Mouse (Mus musculus) midbrain, embryonic 12.5 days (tissue): ENCODE measurements around the gene Cyp2d22. TPM values are rescaled to one million over a fixed set of nuclear protein-coding genes. Genes with fewer than 3 reads are reported as not detected.
A peak's percentile ranks its signal among the peaks of the same experiment; 100 is the strongest.

Experiments used
- ATAC-seq: fragments of 200-750 bp; cut with Nextera tagmentation; 2 replicates; pipeline ENCODE4 v1.8.0; 2017; ENCODE audit warnings: low read depth, moderate TSS enrichment, moderate library complexity; ENCODE audit not compliant: low FRiP score
- H3K27ac ChIP-seq: fragments of 300-500 bp; sonication (generic); replicated peaks from 2 replicates; pipeline ENCODE4 v1.5.1; 2016; ENCODE audit warnings: mild to moderate bottlenecking
- H3K27me3 ChIP-seq: fragments of 300-500 bp; sonication (generic); 2 replicates; pipeline ENCODE4 v1.6.1; 2016; ENCODE audit warnings: mild to moderate bottlenecking
- H3K36me3 ChIP-seq: fragments of 300-500 bp; sonication (generic); 2 replicates; pipeline ENCODE4 v1.6.1; 2016
- H3K4me1 ChIP-seq: fragments of 300-500 bp; sonication (generic); 2 replicates; pipeline ENCODE4 v1.6.1; 2016
- H3K4me2 ChIP-seq: fragments of 300-500 bp; sonication (generic); replicated peaks from 2 replicates; pipeline ENCODE4 v1.6.1; 2016; ENCODE audit warnings: mild to moderate bottlenecking, moderate library complexity
- H3K4me3 ChIP-seq: fragments of 300-500 bp; sonication (generic); 2 replicates; pipeline ENCODE4 v1.5.1; 2016; ENCODE audit warnings: mild to moderate bottlenecking
- H3K9ac ChIP-seq: fragments of 300-500 bp; sonication (generic); replicated peaks from 2 replicates; pipeline ENCODE4 v1.6.1; 2016; ENCODE audit warnings: mild to moderate bottlenecking, moderate library complexity
- H3K9me3 ChIP-seq: fragments of 300-500 bp; sonication (generic); 2 replicates; pipeline ENCODE4 v1.6.1; 2016; ENCODE audit warnings: mild to moderate bottlenecking
- WGBS: fragments of 180-500 bp; shearing (Covaris S2); methylation state at CpG from one replicate; pipeline ENCODE4 v1.1.7; 2016; 5-methylcytosine and 5-hydroxymethylcytosine counted together
- polyA plus RNA-seq: library from polyadenylated mRNA; unstranded; fragments of >200 nt; fragmentation: Nextera tagmentation; extraction: Ambion mirVana; gene quantifications from 2 replicates; pipeline ENCODE4 v1.2.1, GENCODE M21; 2016

Gene Cyp2d22
- polyA plus RNA-seq, 1 experiment from 2014 or later, result 2.3 TPM

GRCm38 (mm10) chr15:82343368-82344287 lies 36.4 kb downstream of the Cyp2d22 start:
- H3K36me3 ChIP-seq, result peaks cover 13% of the 10 kb centered on the region
- no peak overlapping the region for H3K4me3 ChIP-seq
- H3K27me3 ChIP-seq, result peaks cover 30% of the 10 kb centered on the region
- peaks cover 19% of the 10 kb centered on the region for H3K4me1 ChIP-seq
- no peak for ATAC-seq
- H3K9me3 ChIP-seq, result no peaks in the 10 kb centered on the region
- WGBS, result 94% methylated on average over 27 of the region's 27 CpGs
- no peak overlapping the region for H3K4me2 ChIP-seq
- 0 out of 2 replicates have a peak overlapping the region, but pooled peaks have one; percentile 20 for H3K27ac ChIP-seq
- no peak overlapping the region for H3K9ac ChIP-seq

- Histone ChIP-seq H3K4me1 (peaks cover 25% of the 10 kb centered on the region), H3K4me3 (no peak overlapping the region), H3K27me3 (peaks cover 30% of the 10 kb centered on the region), H3K9me3 (no peaks in the 10 kb centered on the region), H3K36me3 (0 out of 2 replicates have a peak, but pooled peaks cover 4% of the 10 kb centered on the region), H3K4me2 (no peak overlapping the region), H3K9ac (no peak overlapping the region), H3K27ac (0 out of 2 replicates have a peak overlapping the region, but pooled peaks have one; percentile 46)
- WGBS, result 80% methylated on average over 5 of the region's 5 CpGs
- ATAC-seq, result no peak
These were observed 37.5 kb downstream of the Cyp2d22 start for GRCm38 (mm10) chr15:82342543-82342935.

DNA sequence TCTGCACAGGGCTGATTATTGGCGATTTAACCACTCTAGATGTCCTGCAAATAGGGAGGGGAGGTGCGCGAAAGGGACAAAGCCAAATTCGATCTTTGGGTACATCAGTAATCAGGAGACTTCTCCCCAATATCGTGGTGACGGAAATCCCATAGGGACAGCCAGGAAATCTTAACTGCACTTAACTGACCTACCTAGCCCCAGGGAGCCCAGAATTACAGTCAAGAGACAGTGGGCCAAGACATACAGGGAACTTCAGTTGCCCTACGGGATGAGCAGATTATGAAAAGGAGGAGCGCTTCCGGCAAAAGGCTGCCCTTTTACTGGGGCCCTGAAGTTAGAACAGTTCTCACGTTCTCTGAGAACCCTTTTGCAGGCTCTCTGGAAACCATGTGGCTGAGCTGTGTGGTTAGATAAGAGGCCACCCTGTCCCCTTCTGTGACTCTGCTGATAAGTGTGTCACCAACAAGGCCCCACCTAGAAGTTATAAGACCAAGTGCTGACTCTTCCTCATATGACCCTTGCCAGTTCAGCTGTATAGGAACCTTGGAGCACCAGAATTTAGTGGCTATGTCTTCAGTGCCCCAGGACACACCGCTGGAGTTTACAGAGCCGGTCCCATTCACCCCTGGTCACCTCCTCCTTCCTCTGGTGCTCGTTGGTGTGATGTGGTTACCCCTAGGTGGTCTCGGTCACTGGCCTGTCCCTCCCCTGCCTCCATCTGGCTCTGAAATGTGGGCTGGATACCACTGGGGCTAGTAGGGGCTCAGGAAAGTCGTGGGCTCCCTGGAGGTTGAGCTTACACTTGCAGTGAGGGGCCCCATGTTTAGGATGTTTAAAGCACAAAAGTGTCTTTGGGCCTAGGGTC lies 38.2 kb downstream of the Cyp2d22 start:
- no peak for ATAC-seq
- Histone ChIP-seq H3K4me3 (0 out of 2 replicates have a peak overlapping the region, but pooled peaks have one; percentile 37), H3K36me3 (no peaks in the 10 kb centered on the region), H3K27ac (peak overlapping the region; percentile 46), H3K4me2 (peak overlapping the region; percentile 53; the same call in 1 of the 2 replicates), H3K4me1 (peaks cover 24% of the 10 kb centered on the region), H3K27me3 (peaks cover 30% of the 10 kb centered on the region), H3K9ac (peak overlapping the region; percentile 53; the same call in 1 of the 2 replicates), H3K9me3 (no peaks in the 10 kb centered on the region)
- 68% methylated on average over 15 of the region's 15 CpGs for WGBS

GRCm38 (mm10) chr15:82341036-82341501 lies 39.0 kb downstream of the Cyp2d22 start:
- ATAC-seq, result no peak
- 3% methylated on average over 40 of the region's 40 CpGs for WGBS
- H3K9me3 ChIP-seq, result no peaks in the 10 kb centered on the region
- peak overlapping the region; percentile 37 for H3K4me3 ChIP-seq
- H3K4me1 ChIP-seq, result peaks cover 22% of the 10 kb centered on the region
- H3K27me3 ChIP-seq, result peaks cover 30% of the 10 kb centered on the region
- H3K27ac ChIP-seq, result peak overlapping the region; percentile 46
- peak overlapping the region; percentile 53 for H3K4me2 ChIP-seq
- H3K9ac ChIP-seq, result peak overlapping the region; percentile 53
- peaks cover 2% of the 10 kb centered on the region; the same call in 1 of the 2 replicates for H3K36me3 ChIP-seq

DNA sequence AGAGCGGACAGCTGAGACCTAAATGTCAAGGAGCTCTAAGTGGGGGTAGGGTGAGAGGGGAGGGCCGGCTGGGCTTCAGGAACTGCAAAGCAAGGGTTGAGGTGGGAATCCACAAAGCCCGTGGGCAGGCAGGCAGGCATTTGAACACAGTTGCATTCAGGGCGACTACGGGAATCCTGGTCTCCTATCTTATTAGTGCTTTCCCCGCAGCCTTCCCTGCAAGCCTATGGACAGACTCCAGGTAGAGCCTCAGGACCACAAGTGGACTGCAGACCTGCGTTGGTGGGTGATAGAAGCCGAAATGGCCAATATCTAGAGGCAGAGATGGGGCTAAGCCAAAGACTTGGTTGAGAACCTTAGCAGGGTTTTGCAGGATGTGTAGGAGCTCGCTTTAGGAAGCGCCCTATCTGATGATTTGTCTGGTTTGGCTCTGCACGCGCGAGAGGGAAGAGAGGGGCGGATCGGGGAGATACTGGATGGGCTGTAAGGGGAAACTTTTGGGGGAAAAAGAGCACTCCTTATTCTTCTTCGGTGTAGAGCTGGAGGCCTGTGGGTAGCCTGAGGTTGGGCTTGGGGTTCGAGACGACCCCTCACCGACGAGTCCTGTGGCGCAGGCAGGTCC lies 39.5 kb downstream of the Cyp2d22 start:
- peaks cover 7% of the 10 kb centered on the region; the same call in 1 of the 2 replicates for H3K36me3 ChIP-seq
- peak overlapping the region; percentile 53 for H3K4me2 ChIP-seq
- no peak for ATAC-seq
- peak overlapping the region; percentile 46; the same call in 1 of the 2 replicates for H3K27ac ChIP-seq
- peaks cover 22% of the 10 kb centered on the region for H3K4me1 ChIP-seq
- H3K27me3 ChIP-seq, result peaks cover 30% of the 10 kb centered on the region
- 44% methylated on average over 21 of the region's 21 CpGs for WGBS
- H3K4me3 ChIP-seq, result peak overlapping the region; percentile 37; the same call in 1 of the 2 replicates
- H3K9ac ChIP-seq, result peak overlapping the region; percentile 53
- H3K9me3 ChIP-seq, result no peaks in the 10 kb centered on the region

DNA sequence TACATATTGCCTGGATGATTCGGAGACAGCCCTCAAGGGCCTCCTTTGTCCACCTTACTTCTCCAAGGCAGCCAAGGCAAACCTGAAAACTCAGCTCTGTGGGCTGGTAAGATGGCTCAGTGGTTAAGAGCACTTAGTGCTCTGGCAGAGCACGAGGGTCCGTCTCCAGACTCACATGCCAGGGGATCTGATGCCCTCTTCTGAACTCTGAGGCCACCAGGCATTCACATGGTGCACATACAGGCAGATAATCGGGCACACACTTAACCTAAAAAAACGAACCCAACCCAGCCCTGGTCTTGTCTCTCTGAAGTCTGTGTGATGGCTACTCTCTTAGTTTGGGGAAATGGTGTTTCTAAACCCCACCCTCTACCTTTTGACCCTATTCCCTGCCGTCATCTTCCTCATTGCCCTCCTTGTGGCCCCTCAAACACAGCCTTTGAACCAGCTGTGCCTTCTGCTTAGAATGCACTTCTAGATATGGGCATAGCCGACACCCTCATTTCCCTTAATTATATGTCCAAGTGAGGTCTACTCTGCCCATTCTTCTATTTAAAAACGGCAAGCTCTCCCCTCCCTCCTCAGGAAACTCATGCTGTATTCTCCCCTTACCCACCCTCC lies 40.3 kb downstream of the Cyp2d22 start:
- H3K9me3 ChIP-seq, result no peaks in the 10 kb centered on the region
- H3K36me3 ChIP-seq, result peaks cover 14% of the 10 kb centered on the region
- WGBS, result 76% methylated on average over 8 of the region's 8 CpGs
- no peak overlapping the region for H3K9ac ChIP-seq
- no peak overlapping the region for H3K4me3 ChIP-seq
- no peak for ATAC-seq
- H3K4me1 ChIP-seq, result peaks cover 22% of the 10 kb centered on the region
- no peak overlapping the region for H3K27ac ChIP-seq
- H3K4me2 ChIP-seq, result no peak overlapping the region
- peaks cover 30% of the 10 kb centered on the region for H3K27me3 ChIP-seq

GRCm38 (mm10) chr15:82339150-82339549 lies 40.9 kb downstream of the Cyp2d22 start:
- Histone ChIP-seq H3K36me3 (peaks cover 20% of the 10 kb centered on the region), H3K9ac (0 out of 2 replicates have a peak overlapping the region, but pooled peaks have one; percentile 55), H3K4me2 (peak overlapping the region; percentile 66), H3K9me3 (no peaks in the 10 kb centered on the region), H3K4me3 (peak overlapping the region; percentile 55), H3K4me1 (peaks cover 22% of the 10 kb centered on the region), H3K27me3 (peaks cover 30% of the 10 kb centered on the region), H3K27ac (no peak overlapping the region)
- ATAC-seq, result no peak
- 58% methylated on average over 10 of the region's 10 CpGs for WGBS

DNA sequence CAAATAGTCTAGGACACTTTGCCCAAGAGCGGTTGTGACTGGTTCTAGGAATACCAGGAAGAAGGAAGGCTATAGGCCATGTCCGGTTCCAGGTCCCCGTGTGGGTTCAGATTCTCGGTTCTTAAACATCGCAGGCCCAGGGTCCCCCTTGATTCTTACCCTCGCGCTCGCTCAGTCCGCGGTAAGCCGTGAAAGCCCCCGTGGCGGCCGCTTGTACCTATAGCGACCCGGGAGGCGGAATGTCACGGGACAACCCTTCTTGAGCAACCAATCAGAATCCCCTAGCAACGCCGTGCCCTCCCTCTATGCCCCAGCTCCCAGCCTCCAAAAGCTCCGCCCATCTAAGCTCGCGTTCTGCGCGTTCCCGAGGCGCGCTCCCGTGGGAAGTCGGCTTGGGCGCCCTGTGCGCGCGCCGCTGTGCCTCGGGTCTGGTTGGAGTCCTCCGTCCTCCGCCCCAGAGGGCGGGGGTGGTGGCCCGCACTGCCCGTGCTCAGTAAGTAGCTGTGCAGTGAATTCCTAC lies 41.4 kb downstream of the Cyp2d22 start, which contains the start of the genes Naga, Pheta2 and Smdt1:
Naga (minus strand) TSS at position 333 of the 520 bp plus-strand sequence.
Pheta2 (plus strand) TSS at position 350 of the 520 bp plus-strand sequence.
Smdt1 (plus strand) TSS at position 367 of the 520 bp plus-strand sequence.
- WGBS, result under 1% methylated on average over 41 of the region's 41 CpGs
- H3K27ac ChIP-seq, result 0 out of 2 replicates have a peak within 1 kb of the TSS, but pooled peaks have one; percentile 35
- peaks cover 22% of the 10 kb centered on the region for H3K4me1 ChIP-seq

GRCm38 (mm10) chr15:82337875-82338274 lies 42.2 kb downstream of the Cyp2d22 start:
- no peak overlapping the region for H3K27ac ChIP-seq
- H3K4me2 ChIP-seq, result peak overlapping the region; percentile 66
- H3K4me3 ChIP-seq, result peak overlapping the region; percentile 55
- H3K27me3 ChIP-seq, result peaks cover 30% of the 10 kb centered on the region
- H3K4me1 ChIP-seq, result peaks cover 22% of the 10 kb centered on the region
- peak overlapping the region; percentile 55 for H3K9ac ChIP-seq
- H3K36me3 ChIP-seq, result peaks cover 23% of the 10 kb centered on the region
- no peaks in the 10 kb centered on the region for H3K9me3 ChIP-seq
- 56% methylated on average over 4 of the region's 4 CpGs for WGBS
- ATAC-seq, result no peak

More for the DNA sequence above, 41.4 kb downstream of the Cyp2d22 start, which contains the start of the genes Naga, Pheta2 and Smdt1:
- Histone ChIP-seq H3K4me2 (peak within 1 kb of the TSS; percentile 66), H3K36me3 (peaks cover 23% of the 10 kb centered on the region), H3K9ac (peak within 1 kb of the TSS; percentile 55), H3K27me3 (peaks cover 30% of the 10 kb centered on the region), H3K9me3 (no peaks in the 10 kb centered on the region), H3K4me3 (peak within 1 kb of the TSS; percentile 55)
- ATAC-seq, result peak; percentile 90

- Histone ChIP-seq H3K36me3 (peaks cover 23% of the 10 kb centered on the region), H3K9ac (no peak overlapping the region), H3K9me3 (no peaks in the 10 kb centered on the region), H3K4me3 (no peak overlapping the region), H3K27ac (no peak overlapping the region), H3K4me1 (peaks cover 22% of the 10 kb centered on the region), H3K27me3 (peaks cover 23% of the 10 kb centered on the region), H3K4me2 (no peak overlapping the region)
- 80% methylated on average over 12 of the region's 12 CpGs for WGBS
- no peak for ATAC-seq
These were observed 43.4 kb downstream of the Cyp2d22 start for GRCm38 (mm10) chr15:82336629-82337028.
